Mouse (Mus musculus) liver, embryonic 11.5 days (tissue): ENCODE measurements around the gene H2afy. TPM values are rescaled to one million over a fixed set of nuclear protein-coding genes. Genes with fewer than 3 reads are reported as not detected.

Experiments used
- ATAC-seq: fragments of 200-750 bp; cut with Nextera tagmentation; replicated peaks from 2 replicates; pipeline ENCODE4 v1.8.0; 2017; ENCODE audit warnings: moderate number of reproducible peaks, mild to moderate bottlenecking, moderate TSS enrichment, moderate library complexity; ENCODE audit not compliant: low FRiP score
- DNase-seq: peaks from one replicate; pipeline ENCODE4 v3.0.0-alpha.2; 2017; ENCODE audit warnings: low spot score
- H3K27ac ChIP-seq: fragments of 300-500 bp; sonication (generic); 2 replicates; pipeline ENCODE4 v1.5.1; 2014; ENCODE audit warnings: mild to moderate bottlenecking, low read depth, low read length, control low read depth
- H3K27me3 ChIP-seq: fragments of 300-500 bp; sonication (generic); replicated peaks from 2 replicates; pipeline ENCODE4 v1.6.1; 2014; ENCODE audit warnings: low read length, mixed read lengths; ENCODE audit not compliant: control insufficient read depth, insufficient read depth
- H3K36me3 ChIP-seq: fragments of 300-500 bp; sonication (generic); 2 replicates; pipeline ENCODE4 v1.6.1; 2014; ENCODE audit warnings: mild to moderate bottlenecking, low read length, moderate library complexity, mixed read lengths; ENCODE audit not compliant: control insufficient read depth, insufficient read depth
- H3K4me1 ChIP-seq: fragments of 300-500 bp; sonication (generic); replicated peaks from 2 replicates; pipeline ENCODE4 v1.6.1; 2014; ENCODE audit warnings: low read length, mixed read lengths; ENCODE audit not compliant: control insufficient read depth, insufficient read depth
- H3K4me2 ChIP-seq: fragments of 300-500 bp; sonication (generic); 2 replicates; pipeline ENCODE4 v1.6.1; 2014; ENCODE audit warnings: mild to moderate bottlenecking, control low read depth, moderate library complexity
- H3K4me3 ChIP-seq: fragments of 300-500 bp; sonication (generic); 2 replicates; pipeline ENCODE4 v1.5.1; 2014; ENCODE audit warnings: low read depth, low read length, control low read depth
- H3K9ac ChIP-seq: fragments of 300-500 bp; sonication (generic); 2 replicates; pipeline ENCODE4 v1.6.1; 2014; ENCODE audit warnings: low read depth, low read length, control low read depth
- H3K9me3 ChIP-seq: fragments of 300-500 bp; sonication (generic); 2 replicates; pipeline ENCODE4 v1.6.1; 2016; ENCODE audit warnings: low read length, inconsistent platforms, mixed read lengths; ENCODE audit not compliant: control insufficient read depth
- WGBS: fragments of 180-500 bp; shearing (Covaris S2); extraction: QIAGEN DNeasy Blood & Tissue Kit; methylation state at CpG from one replicate; pipeline ENCODE4 v1.1.7; 2014; 5-methylcytosine and 5-hydroxymethylcytosine counted together
- polyA plus RNA-seq: library from polyadenylated mRNA; unstranded; fragments of >200 nt; fragmentation: Nextera tagmentation; extraction: Ambion mirVana; gene quantifications from 2 replicates; pipeline ENCODE4 v1.2.1, GENCODE M21; 2014

Gene H2afy
- polyA plus RNA-seq, 1 experiment from 2014 or later, result 233 TPM

GRCm38 (mm10) chr13:56111601-56112000, 24.6 kb downstream of the H2afy start:
- Histone ChIP-seq H3K9me3 (no peaks in the 10 kb centered on the region), H3K4me2 (no peak overlapping the region), H3K9ac (no peak overlapping the region), H3K27me3 (no peaks in the 10 kb centered on the region), H3K4me1 (peaks cover 14% of the 10 kb centered on the region), H3K27ac (no peak overlapping the region), H3K4me3 (no peak overlapping the region), H3K36me3 (peaks cover 9% of the 10 kb centered on the region; the same call in 1 of the 2 replicates)
- DNase-seq, result no peak
- no peak for ATAC-seq
- WGBS, result 84% methylated on average over 6 of the region's 6 CpGs

- H3K27ac ChIP-seq, result no peak overlapping the region
- no peak overlapping the region for H3K9ac ChIP-seq
- ATAC-seq (no peak), DNase-seq (no peak)
- H3K36me3 ChIP-seq, result peaks cover 9% of the 10 kb centered on the region; the same call in 1 of the 2 replicates
- H3K4me2 ChIP-seq, result no peak overlapping the region
- H3K4me3 ChIP-seq, result no peak overlapping the region
- H3K4me1 ChIP-seq, result peaks cover 14% of the 10 kb centered on the region
- WGBS, result 82% methylated on average over 19 of the region's 19 CpGs
- H3K27me3 ChIP-seq, result no peaks in the 10 kb centered on the region
- H3K9me3 ChIP-seq, result no peaks in the 10 kb centered on the region
These were observed 25.2 kb downstream of the H2afy start for GRCm38 (mm10) chr13:56110694-56111531.

GRCm38 (mm10) chr13:56109703-56110102, 26.5 kb downstream of the H2afy start:
- WGBS, result 90% methylated on average over 4 of the region's 4 CpGs
- Histone ChIP-seq H3K27me3 (no peaks in the 10 kb centered on the region), H3K36me3 (peaks cover 7% of the 10 kb centered on the region; the same call in 1 of the 2 replicates), H3K4me2 (no peak overlapping the region), H3K4me1 (peaks cover 14% of the 10 kb centered on the region), H3K9ac (no peak overlapping the region), H3K4me3 (no peak overlapping the region), H3K9me3 (no peaks in the 10 kb centered on the region), H3K27ac (no peak overlapping the region)
- ATAC-seq (no peak), DNase-seq (no peak)

- H3K9me3 ChIP-seq, result no peaks in the 10 kb centered on the region
- H3K27ac ChIP-seq, result no peak overlapping the region
- H3K36me3 ChIP-seq, result peaks cover 12% of the 10 kb centered on the region
- H3K4me1 ChIP-seq, result peaks cover 14% of the 10 kb centered on the region
- H3K4me2 ChIP-seq, result no peak overlapping the region
- WGBS, result 81% methylated on average over 17 of the region's 17 CpGs
- no peak overlapping the region for H3K4me3 ChIP-seq
- no peak overlapping the region for H3K9ac ChIP-seq
- DNase-seq, result no peak
- ATAC-seq, result no peak
- no peaks in the 10 kb centered on the region for H3K27me3 ChIP-seq
These were observed 27.2 kb downstream of the H2afy start for GRCm38 (mm10) chr13:56108849-56109519.

DNA sequence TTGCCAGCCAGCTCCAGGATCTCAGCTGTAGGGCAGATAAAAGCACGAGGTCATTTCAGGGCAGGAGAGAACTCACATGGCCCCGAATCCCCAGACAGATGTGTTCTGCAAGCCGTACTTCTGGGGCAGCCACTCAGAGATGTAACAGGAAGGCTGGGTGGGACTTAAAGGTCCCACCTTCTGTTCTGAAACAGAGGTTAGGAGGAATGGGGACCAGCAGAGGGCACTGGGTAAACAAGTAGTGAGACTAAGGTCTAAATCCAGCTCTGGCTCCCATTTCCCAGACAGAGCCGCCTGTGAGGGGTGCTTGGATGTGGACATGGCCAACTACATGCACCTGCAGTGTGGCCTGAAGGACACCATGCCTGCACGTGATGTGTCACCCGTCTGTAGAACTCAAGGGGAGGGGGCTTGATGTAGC, 31.2 kb downstream of the H2afy start:
- Histone ChIP-seq H3K9ac (no peak overlapping the region), H3K27ac (no peak overlapping the region), H3K27me3 (no peaks in the 10 kb centered on the region), H3K9me3 (no peaks in the 10 kb centered on the region), H3K4me3 (no peak overlapping the region), H3K4me2 (no peak overlapping the region), H3K4me1 (no peaks in the 10 kb centered on the region), H3K36me3 (peaks cover 24% of the 10 kb centered on the region)
- WGBS, result 77% methylated on average over 6 of the region's 6 CpGs
- ATAC-seq, result no peak
- DNase-seq, result no peak

DNA sequence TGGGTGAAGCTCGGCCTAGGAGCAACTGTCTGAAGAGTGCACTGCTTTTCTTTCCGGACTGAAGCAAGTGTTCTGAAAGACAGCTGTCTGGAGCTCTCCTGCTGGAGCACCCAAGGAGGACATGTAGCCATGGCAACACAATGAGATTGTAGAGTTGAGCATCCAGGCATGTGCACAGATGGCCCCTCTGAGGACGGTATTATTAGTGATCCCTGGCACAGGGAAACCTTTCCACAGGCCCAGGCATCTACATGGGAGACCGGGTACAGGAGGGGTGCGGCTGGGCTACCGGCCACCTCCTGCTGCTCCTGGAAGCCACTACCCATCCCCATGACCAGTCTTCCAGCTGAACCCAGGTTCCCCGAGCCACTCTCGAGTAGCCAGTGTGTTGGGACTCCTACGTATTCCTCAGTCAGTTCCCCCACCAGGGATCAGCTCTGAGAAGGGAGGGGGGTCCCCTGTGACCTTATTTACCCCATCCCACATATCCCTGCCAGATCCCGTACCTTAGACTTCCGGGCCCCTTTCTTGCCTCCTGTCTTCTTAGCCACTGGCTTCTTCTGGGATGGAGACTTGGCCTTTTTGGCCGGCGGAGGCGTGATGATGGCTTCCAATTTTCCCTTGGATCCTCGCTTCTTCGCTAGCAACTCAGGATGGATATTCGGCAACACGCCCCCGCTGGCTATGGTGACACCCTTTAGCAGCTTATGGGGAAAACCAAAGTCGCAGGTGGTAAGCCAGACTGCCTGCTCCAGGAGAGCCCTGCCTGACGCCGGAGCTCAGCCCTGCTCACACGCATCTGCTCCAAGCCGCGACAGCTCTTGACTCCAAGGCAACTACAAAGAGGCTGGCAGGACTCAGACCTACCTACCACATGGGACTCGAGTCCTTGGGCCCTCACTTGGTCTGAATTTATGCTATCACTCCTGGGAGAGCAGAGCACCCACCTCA, 32.1 kb downstream of the H2afy start:
- no peak for ATAC-seq
- Histone ChIP-seq H3K4me3 (no peak overlapping the region), H3K27ac (no peak overlapping the region), H3K27me3 (no peaks in the 10 kb centered on the region), H3K9me3 (no peaks in the 10 kb centered on the region), H3K36me3 (peaks cover 28% of the 10 kb centered on the region), H3K9ac (no peak overlapping the region), H3K4me2 (no peak overlapping the region), H3K4me1 (no peaks in the 10 kb centered on the region)
- no peak for DNase-seq
- 92% methylated on average over 26 of the region's 26 CpGs for WGBS

- H3K4me1 ChIP-seq, result no peaks in the 10 kb centered on the region
- no peaks in the 10 kb centered on the region for H3K27me3 ChIP-seq
- ATAC-seq (no peak), DNase-seq (no peak)
- no peaks in the 10 kb centered on the region for H3K9me3 ChIP-seq
- no peak overlapping the region for H3K4me2 ChIP-seq
- H3K4me3 ChIP-seq, result no peak overlapping the region
- peaks cover 31% of the 10 kb centered on the region for H3K36me3 ChIP-seq
- WGBS, result 88% methylated on average over 9 of the region's 9 CpGs
- H3K9ac ChIP-seq, result no peak overlapping the region
- H3K27ac ChIP-seq, result no peak overlapping the region
These were observed 34.0 kb downstream of the H2afy start for GRCm38 (mm10) chr13:56102160-56102559.

- no peaks in the 10 kb centered on the region for H3K4me1 ChIP-seq
- H3K4me3 ChIP-seq, result no peak overlapping the region
- H3K9ac ChIP-seq, result no peak overlapping the region
- H3K9me3 ChIP-seq, result no peaks in the 10 kb centered on the region
- WGBS, result 93% methylated on average over 18 of the region's 18 CpGs
- no peak for ATAC-seq
- no peak overlapping the region for H3K4me2 ChIP-seq
- no peak for DNase-seq
- H3K36me3 ChIP-seq, result peaks cover 33% of the 10 kb centered on the region
- no peaks in the 10 kb centered on the region for H3K27me3 ChIP-seq
- no peak overlapping the region for H3K27ac ChIP-seq
These were observed 40.5 kb downstream of the H2afy start for GRCm38 (mm10) chr13:56095601-56096195.
